Mouse (Mus musculus): ENCODE results near the gene Mettl15. TPM values are rescaled to one million over a fixed set of nuclear protein-coding genes. Genes with fewer than 3 reads are reported as not detected.
"Not testable (repeated sequence)": the region's sequence is repeated elsewhere in the genome, so short reads cannot be mapped to it uniquely, and the experiment has no call there.

The Mettl15 gene
- polyA plus RNA-seq, 1 experiment from 2014 or later = 11.7 TPM

GRCm38 (mm10) chr2:109221470-109221869, 59.1 kb downstream of the Mettl15 start:
- H3K27ac ChIP-seq (ENCODE audit: low read depth, low read length) = no peak overlapping the region
- no peak overlapping the region for H3K4me3 ChIP-seq (ENCODE audit: low read depth, low read length)
- no peaks in the 10 kb centered on the region for H3K9me3 ChIP-seq (ENCODE audit: control insufficient read depth, low read length)
- H3K4me1 ChIP-seq (ENCODE audit: control insufficient read depth, insufficient read depth, low read length) = no peaks in the 10 kb centered on the region
- WGBS = 94% methylated on average over 2 of the region's 2 CpGs
- H3K36me3 ChIP-seq (ENCODE audit: control insufficient read depth, insufficient read depth, low read length) = no peaks in the 10 kb centered on the region
- H3K4me2 ChIP-seq (ENCODE audit: low read depth, low read length) = no peak overlapping the region
- no peak overlapping the region for H3K9ac ChIP-seq (replicated peaks; ENCODE audit: low read depth, low read length)
- no peaks in the 10 kb centered on the region for H3K27me3 ChIP-seq (ENCODE audit: control insufficient read depth, insufficient read depth, low read length)
- no peak for ATAC-seq (ENCODE audit: low read depth)

- H3K4me2 ChIP-seq (ENCODE audit: low read depth, low read length); ATAC-seq (ENCODE audit: low read depth); H3K4me3 ChIP-seq (ENCODE audit: low read depth, low read length); H3K27me3 ChIP-seq (ENCODE audit: control insufficient read depth, insufficient read depth, low read length); H3K27ac ChIP-seq (ENCODE audit: low read depth, low read length); H3K9ac ChIP-seq (replicated peaks; ENCODE audit: low read depth, low read length); H3K9me3 ChIP-seq (ENCODE audit: control insufficient read depth, low read length); H3K36me3 ChIP-seq (ENCODE audit: control insufficient read depth, insufficient read depth, low read length); H3K4me1 ChIP-seq (ENCODE audit: control insufficient read depth, insufficient read depth, low read length): not testable (repeated sequence)
- WGBS = 88% methylated on average over 1 of the region's 2 CpGs
These were observed 63.9 kb downstream of the Mettl15 start for GRCm38 (mm10) chr2:109216678-109217077.

GRCm38 (mm10) chr2:109210641-109211040, 69.9 kb downstream of the Mettl15 start:
- H3K4me3 ChIP-seq (ENCODE audit: low read depth, low read length); H3K9ac ChIP-seq (replicated peaks; ENCODE audit: low read depth, low read length); H3K4me1 ChIP-seq (ENCODE audit: control insufficient read depth, insufficient read depth, low read length); H3K27me3 ChIP-seq (ENCODE audit: control insufficient read depth, insufficient read depth, low read length); H3K9me3 ChIP-seq (ENCODE audit: control insufficient read depth, low read length); H3K4me2 ChIP-seq (ENCODE audit: low read depth, low read length); H3K36me3 ChIP-seq (ENCODE audit: control insufficient read depth, insufficient read depth, low read length); ATAC-seq (ENCODE audit: low read depth); H3K27ac ChIP-seq (ENCODE audit: low read depth, low read length): not testable (repeated sequence)
- 79% methylated on average over 1 of the region's 1 CpGs for WGBS

DNA sequence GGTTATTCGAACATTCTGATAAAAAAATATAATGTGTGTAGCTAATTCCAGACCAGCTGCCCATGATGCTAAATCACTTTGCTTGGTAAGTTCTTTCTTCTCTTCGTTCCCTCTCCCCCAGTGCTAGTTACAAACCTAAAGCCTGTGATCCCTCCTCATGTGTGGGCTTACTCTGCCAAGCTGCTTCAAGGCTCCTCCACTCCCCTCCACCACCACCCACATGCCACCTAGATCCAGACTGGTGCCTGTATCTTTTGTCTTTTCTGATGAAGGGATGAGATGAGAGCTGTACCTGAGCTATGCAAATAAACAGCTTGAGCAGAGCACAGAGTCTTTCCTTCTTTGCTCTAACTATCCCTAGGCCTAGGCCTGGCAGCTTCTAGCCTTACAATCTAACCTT, 72.5 kb downstream of the Mettl15 start:
- ATAC-seq (ENCODE audit: low read depth) = no peak
- WGBS = 84% methylated on average over 2 of the region's 2 CpGs
- Histone ChIP-seq H3K9ac (replicated peaks; ENCODE audit: low read depth, low read length) (no peak overlapping the region), H3K9me3 (ENCODE audit: control insufficient read depth, low read length) (no peaks in the 10 kb centered on the region), H3K27ac (ENCODE audit: low read depth, low read length) (no peak overlapping the region), H3K4me2 (ENCODE audit: low read depth, low read length) (no peak overlapping the region), H3K4me1 (ENCODE audit: control insufficient read depth, insufficient read depth, low read length) (no peaks in the 10 kb centered on the region), H3K36me3 (ENCODE audit: control insufficient read depth, insufficient read depth, low read length) (no peaks in the 10 kb centered on the region), H3K27me3 (ENCODE audit: control insufficient read depth, insufficient read depth, low read length) (no peaks in the 10 kb centered on the region), H3K4me3 (ENCODE audit: low read depth, low read length) (no peak overlapping the region)

GRCm38 (mm10) chr2:109182993-109183392, 97.6 kb downstream of the Mettl15 start:
- Histone ChIP-seq H3K9ac (replicated peaks; ENCODE audit: low read depth, low read length) (no peak overlapping the region), H3K4me3 (ENCODE audit: low read depth, low read length) (no peak overlapping the region), H3K9me3 (ENCODE audit: control insufficient read depth, low read length) (no peaks in the 10 kb centered on the region), H3K27ac (ENCODE audit: low read depth, low read length) (no peak overlapping the region), H3K36me3 (ENCODE audit: control insufficient read depth, insufficient read depth, low read length) (no peaks in the 10 kb centered on the region), H3K27me3 (ENCODE audit: control insufficient read depth, insufficient read depth, low read length) (no peaks in the 10 kb centered on the region), H3K4me2 (ENCODE audit: low read depth, low read length) (no peak overlapping the region), H3K4me1 (ENCODE audit: control insufficient read depth, insufficient read depth, low read length) (no peaks in the 10 kb centered on the region)
- WGBS = 89% methylated on average over 3 of the region's 3 CpGs
- ATAC-seq (ENCODE audit: low read depth) = no peak

- no peak for ATAC-seq (ENCODE audit: low read depth)
- Histone ChIP-seq H3K4me2 (ENCODE audit: low read depth, low read length) (no peak overlapping the region), H3K27ac (ENCODE audit: low read depth, low read length) (no peak overlapping the region), H3K27me3 (ENCODE audit: control insufficient read depth, insufficient read depth, low read length) (no peaks in the 10 kb centered on the region), H3K9me3 (ENCODE audit: control insufficient read depth, low read length) (no peaks in the 10 kb centered on the region), H3K36me3 (ENCODE audit: control insufficient read depth, insufficient read depth, low read length) (no peaks in the 10 kb centered on the region), H3K9ac (replicated peaks; ENCODE audit: low read depth, low read length) (no peak overlapping the region), H3K4me1 (ENCODE audit: control insufficient read depth, insufficient read depth, low read length) (no peaks in the 10 kb centered on the region), H3K4me3 (ENCODE audit: low read depth, low read length) (no peak overlapping the region)
- 81% methylated on average over 1 of the region's 1 CpGs for WGBS
These were observed 122.0 kb downstream of the Mettl15 start for GRCm38 (mm10) chr2:109158509-109158908.

GRCm38 (mm10) chr2:109156131-109156530, 124.4 kb downstream of the Mettl15 start:
- no peaks in the 10 kb centered on the region for H3K9me3 ChIP-seq (ENCODE audit: control insufficient read depth, low read length)
- ATAC-seq (ENCODE audit: low read depth) = no peak
- H3K27me3 ChIP-seq (ENCODE audit: control insufficient read depth, insufficient read depth, low read length) = no peaks in the 10 kb centered on the region
- no peaks in the 10 kb centered on the region for H3K36me3 ChIP-seq (ENCODE audit: control insufficient read depth, insufficient read depth, low read length)
- no peak overlapping the region for H3K4me3 ChIP-seq (ENCODE audit: low read depth, low read length)
- H3K4me2 ChIP-seq (ENCODE audit: low read depth, low read length) = no peak overlapping the region
- no peaks in the 10 kb centered on the region for H3K4me1 ChIP-seq (ENCODE audit: control insufficient read depth, insufficient read depth, low read length)
- WGBS = 94% methylated on average over 1 of the region's 1 CpGs
- H3K27ac ChIP-seq (ENCODE audit: low read depth, low read length) = no peak overlapping the region
- H3K9ac ChIP-seq (replicated peaks; ENCODE audit: low read depth, low read length) = no peak overlapping the region

- no peaks in the 10 kb centered on the region for H3K9me3 ChIP-seq (ENCODE audit: control insufficient read depth, low read length)
- H3K4me2 ChIP-seq (ENCODE audit: low read depth, low read length) = no peak overlapping the region
- no peak overlapping the region for H3K4me3 ChIP-seq (ENCODE audit: low read depth, low read length)
- no peaks in the 10 kb centered on the region for H3K4me1 ChIP-seq (ENCODE audit: control insufficient read depth, insufficient read depth, low read length)
- H3K27ac ChIP-seq (ENCODE audit: low read depth, low read length) = no peak overlapping the region
- H3K9ac ChIP-seq (replicated peaks; ENCODE audit: low read depth, low read length) = no peak overlapping the region
- 41% methylated on average over 6 of the region's 6 CpGs for WGBS
- no peaks in the 10 kb centered on the region for H3K27me3 ChIP-seq (ENCODE audit: control insufficient read depth, insufficient read depth, low read length)
- 0 out of 2 replicates have a peak, but pooled peaks have one; percentile 46 for ATAC-seq (ENCODE audit: low read depth)
- no peaks in the 10 kb centered on the region for H3K36me3 ChIP-seq (ENCODE audit: control insufficient read depth, insufficient read depth, low read length)
These were observed 127.0 kb downstream of the Mettl15 start for GRCm38 (mm10) chr2:109153402-109154050.

- Histone ChIP-seq H3K4me1 (ENCODE audit: control insufficient read depth, insufficient read depth, low read length) (no peaks in the 10 kb centered on the region), H3K27me3 (ENCODE audit: control insufficient read depth, insufficient read depth, low read length) (no peaks in the 10 kb centered on the region), H3K36me3 (ENCODE audit: control insufficient read depth, insufficient read depth, low read length) (no peaks in the 10 kb centered on the region), H3K9ac (replicated peaks; ENCODE audit: low read depth, low read length) (no peak overlapping the region), H3K9me3 (ENCODE audit: control insufficient read depth, low read length) (no peaks in the 10 kb centered on the region), H3K4me2 (ENCODE audit: low read depth, low read length) (no peak overlapping the region), H3K27ac (ENCODE audit: low read depth, low read length) (no peak overlapping the region), H3K4me3 (ENCODE audit: low read depth, low read length) (no peak overlapping the region)
- no peak for ATAC-seq (ENCODE audit: low read depth)
These were observed 133.3 kb downstream of the Mettl15 start for GRCm38 (mm10) chr2:109147292-109147691.

Measured in neural tube, embryonic 14.5 days (tissue).